Mouse (Mus musculus) heart, embryonic 11.5 days (tissue): ENCODE measurements around the gene Rgs13. TPM values are rescaled to one million over a fixed set of nuclear protein-coding genes. Genes with fewer than 3 reads are reported as not detected.

Experiments
- ATAC-seq: fragments of 200-750 bp; cut with Nextera tagmentation; replicated peaks from 2 replicates; pipeline ENCODE4 v1.8.0; 2017; ENCODE audit warnings: moderate library complexity; ENCODE audit not compliant: insufficient number of reproducible peaks, low FRiP score, low TSS enrichment
- H3K27ac ChIP-seq: fragments of 300-500 bp; sonication (generic); 2 replicates; pipeline ENCODE4 v1.5.1; 2014; ENCODE audit warnings: mild to moderate bottlenecking, low read depth, low read length
- H3K27me3 ChIP-seq: fragments of 300-500 bp; sonication (generic); 2 replicates; pipeline ENCODE4 v1.6.1; 2014; ENCODE audit warnings: mild to moderate bottlenecking, low read length, mixed read lengths; ENCODE audit not compliant: control insufficient read depth, insufficient read depth
- H3K36me3 ChIP-seq: fragments of 300-500 bp; sonication (generic); 2 replicates; pipeline ENCODE4 v1.6.1; 2014; ENCODE audit warnings: mild to moderate bottlenecking, low read length, moderate library complexity, mixed read lengths; ENCODE audit not compliant: control insufficient read depth, insufficient read depth
- H3K4me1 ChIP-seq: fragments of 300-500 bp; sonication (generic); 2 replicates; pipeline ENCODE4 v1.6.1; 2014; ENCODE audit warnings: low read length; ENCODE audit not compliant: control insufficient read depth, insufficient read depth
- H3K4me2 ChIP-seq: fragments of 300-500 bp; sonication (generic); 2 replicates; pipeline ENCODE4 v1.6.1; 2014; ENCODE audit warnings: mild to moderate bottlenecking, moderate library complexity
- H3K4me3 ChIP-seq: fragments of 300-500 bp; sonication (generic); 2 replicates; pipeline ENCODE4 v1.5.1; 2014; ENCODE audit warnings: low read depth, low read length
- H3K9ac ChIP-seq: fragments of 300-500 bp; sonication (generic); 2 replicates; pipeline ENCODE4 v1.6.1; 2014; ENCODE audit warnings: mild to moderate bottlenecking, low read depth, low read length, moderate library complexity
- H3K9me3 ChIP-seq: fragments of 300-500 bp; sonication (generic); replicated peaks from 2 replicates; pipeline ENCODE4 v1.6.1; 2016; ENCODE audit warnings: low read length; ENCODE audit not compliant: control insufficient read depth
- WGBS: fragments of 180-500 bp; shearing (Covaris S2); extraction: QIAGEN DNeasy Blood & Tissue Kit; methylation state at CpG from one replicate; pipeline ENCODE4 v1.1.7; 2014; ENCODE audit not compliant: insufficient replicate concordance; 5-methylcytosine and 5-hydroxymethylcytosine counted together
- polyA plus RNA-seq: library from polyadenylated mRNA; unstranded; fragments of >200 nt; fragmentation: Nextera tagmentation; extraction: Ambion mirVana; gene quantifications from 2 replicates; pipeline ENCODE4 v1.2.1, GENCODE M21; 2014

The Rgs13 gene
- polyA plus RNA-seq, 1 experiment from 2014 or later, result not detected

GRCm38 (mm10) chr1:144090410-144090809 is 86.8 kb downstream of the Rgs13 start:
- Histone ChIP-seq H3K36me3 (no peaks in the 10 kb centered on the region), H3K27ac (no peak overlapping the region), H3K4me1 (no peaks in the 10 kb centered on the region), H3K9ac (no peak overlapping the region), H3K9me3 (no peaks in the 10 kb centered on the region), H3K27me3 (no peaks in the 10 kb centered on the region), H3K4me3 (no peak overlapping the region), H3K4me2 (no peak overlapping the region)
- no peak for ATAC-seq
- WGBS, result 92% methylated on average over 1 of the region's 1 CpGs

Other genes with a start within 250 kb of the Rgs13 start
- gene Rgs2, start 173.2 kb downstream of the Rgs13 start, polyA plus RNA-seq, result 20.2 and 20.9 TPM in 2 replicates
- gene Rgs1, start 71.9 kb upstream of the Rgs13 start, polyA plus RNA-seq, result not detected in 2 replicates